In genomic region chr8:47588616-47589015, GRCm38 (mm10) we compare ENCODE assay signal across 19 mouse cellular contexts. TPM values are rescaled to one million over a fixed set of nuclear protein-coding genes. Genes with fewer than 3 reads are reported as not detected.
A peak's percentile ranks its signal among the peaks of the same experiment; 100 is the strongest.
DNase-seq lines count a peak whose midpoint lies in the region.
"Had no signal": no experiment of that assay in that cellular context is flagged by ENCODE, and none has a peak within 500 bp of the region (broad histone marks: within the 10 kb centered on the region; RNA-seq: fewer than 3 reads in every experiment).

No protein-coding gene starts in this region.

- H3K27ac ChIP-seq in forebrain, embryonic 10.5 days, result no peak overlapping the region
- H3K27ac ChIP-seq: embryonic facial prominence, embryonic 12.5 days; embryonic facial prominence, embryonic 15.5 days; forebrain, embryonic 12.5 days; forebrain, embryonic 15.5 days; hindbrain, embryonic 10.5 days; hindbrain, embryonic 13.5 days; intestine, embryonic 15.5 days had no signal

- WGBS in forebrain, embryonic 10.5 days, result 96% methylated on average over 5 of the region's 5 CpGs

- no peaks in the 10 kb centered on the region for H3K4me1 ChIP-seq in forebrain, embryonic 10.5 days
- H3K4me1 ChIP-seq: embryonic facial prominence, embryonic 12.5 days; embryonic facial prominence, embryonic 15.5 days; intestine, embryonic 15.5 days had no signal

- peak; percentile 51 to 80 for DNase-seq in adrenal gland, adult (ENCODE audit: inconsistent age in 2 of 2, low spot score in 1 of 2)
- DNase-seq in adrenal gland, postnatal 4 days (ENCODE audit: low spot score in 2 of 2), result no peak
- peak; percentile 57 for DNase-seq in adrenal gland, adult 2 months
- DNase-seq in adrenal gland, postnatal 14 days, result peak; percentile 24
- no peak for DNase-seq in forebrain, embryonic 10.5 days (ENCODE audit: extremely low spot score, low spot score)
- DNase-seq in kidney, adult 11 months, result no peak
- DNase-seq: cerebellum, adult 11 months; cerebellum, adult 2 months; cerebellum, adult 9-11 months; cerebellum, postnatal 25 days; gastrocnemius, postnatal 25 days; kidney, adult 18-20 months had no signal

- no peaks in the 10 kb centered on the region for H3K36me3 ChIP-seq in forebrain, embryonic 10.5 days (replicated peaks)
- H3K36me3 ChIP-seq: embryonic facial prominence, embryonic 12.5 days; embryonic facial prominence, embryonic 15.5 days; forebrain, embryonic 12.5 days; forebrain, embryonic 15.5 days; hindbrain, embryonic 10.5 days; hindbrain, embryonic 13.5 days; intestine, embryonic 15.5 days had no signal

- H3K27me3 ChIP-seq in forebrain, embryonic 10.5 days (ENCODE audit: poor library complexity, severe bottlenecking), result no peaks in the 10 kb centered on the region
- H3K27me3 ChIP-seq: embryonic facial prominence, embryonic 12.5 days; embryonic facial prominence, embryonic 15.5 days; forebrain, embryonic 12.5 days; forebrain, embryonic 15.5 days; hindbrain, embryonic 13.5 days; intestine, embryonic 15.5 days had no signal

- no peak overlapping the region for H3K4me3 ChIP-seq in forebrain, embryonic 10.5 days
- H3K4me3 ChIP-seq: embryonic facial prominence, embryonic 12.5 days; embryonic facial prominence, embryonic 15.5 days; forebrain, embryonic 12.5 days; forebrain, embryonic 15.5 days; hindbrain, embryonic 10.5 days; hindbrain, embryonic 13.5 days; intestine, embryonic 15.5 days had no signal

- no peaks in the 10 kb centered on the region for H3K9me3 ChIP-seq in forebrain, embryonic 10.5 days
- H3K9me3 ChIP-seq: embryonic facial prominence, embryonic 12.5 days; embryonic facial prominence, embryonic 15.5 days; forebrain, embryonic 12.5 days; forebrain, embryonic 15.5 days; hindbrain, embryonic 10.5 days; hindbrain, embryonic 13.5 days; intestine, embryonic 15.5 days had no signal

RNA-seq across cellular contexts. Expression of gene Rwdd4a, which starts 55.2 kb away (rescaled TPM):
- 10 to 100 TPM; 43.6 to 49.3 TPM for total RNA-seq in adrenal gland, postnatal 4 days (2021)
- 10 to 100 TPM; 54.4 to 55.5 TPM for total RNA-seq in adrenal gland, adult 2 months (2021)
- 31.4 and 31.5 TPM in 2 replicates for polyA plus RNA-seq in adrenal gland, adult 2 months (2012; rRNA removed)
- total RNA-seq in adrenal gland, postnatal 14 days (2021), result 59.7 and 60.9 TPM in 2 replicates
- polyA plus RNA-seq in forebrain, embryonic 10.5 days (2016; fragmentation: Nextera tagmentation; extraction: Ambion mirVana), result 51.2 and 54.0 TPM in 2 replicates

RNA-seq across cellular contexts. Expression of gene Trappc11, which starts 55.3 kb away (rescaled TPM):
- 10 to 100 TPM; 36.3 to 38.7 TPM for total RNA-seq in adrenal gland, postnatal 4 days (2021)
- 10 to 100 TPM; 36.5 to 37.0 TPM for total RNA-seq in adrenal gland, adult 2 months (2021)
- polyA plus RNA-seq in adrenal gland, adult 2 months (2012; rRNA removed), result 12.9 and 16.1 TPM in 2 replicates
- total RNA-seq in adrenal gland, postnatal 14 days (2021), result 33.1 and 33.5 TPM in 2 replicates
- 35.5 and 36.0 TPM in 2 replicates for polyA plus RNA-seq in forebrain, embryonic 10.5 days (2016; fragmentation: Nextera tagmentation; extraction: Ambion mirVana)

Comparison
In these comparisons a context has a peak if more than half of its experiments do, and no peak if none do; other contexts are left out.
1. DNase-seq: peak in adrenal gland, adult (2 of 2), adrenal gland, adult 2 months (single experiment) and adrenal gland, postnatal 14 days (single experiment); none in adrenal gland, postnatal 4 days (0 of 2), forebrain, embryonic 10.5 days (single experiment) and kidney, adult 11 months (single experiment).